Mouse (Mus musculus) ES-Bruce4 (cell line): ENCODE measurements around the gene Twist2.

Experiments
- CTCF ChIP-seq: IDR thresholded peaks from one replicate; pipeline ENCODE4 v1.8.1; 2011; ENCODE audit warnings: low read depth, low read length
- EP300 ChIP-seq: IDR thresholded peaks from 2 replicates; pipeline ENCODE4 v1.6.1; 2011; ENCODE audit warnings: low read depth, low read length; ENCODE audit not compliant: insufficient read depth
- POLR2A ChIP-seq: IDR thresholded peaks from one replicate; pipeline ENCODE4 v1.8.1; 2011; ENCODE audit warnings: low read length; ENCODE audit not compliant: insufficient read depth

GRCm38 (mm10) chr1:91819237-91819636 lies 18.0 kb downstream of the Twist2 start:
- peak; percentile 60 for TF ChIP-seq CTCF
- no peak for TF ChIP-seq POLR2A
- TF ChIP-seq EP300: no peak
